Mouse (Mus musculus) macrophage (primary cell): ENCODE results near the gene 2010111I01Rik. TPM values are rescaled to one million over a fixed set of nuclear protein-coding genes. Genes with fewer than 3 reads are reported as not detected.

Experiments
- H3K27ac ChIP-seq: fragments of 350-480 bp; formaldehyde crosslinking; 2 replicates; pipeline ENCODE4 v1.9.0; 2021
- H3K36me3 ChIP-seq: fragments of 350-480 bp; formaldehyde crosslinking; 2 replicates; pipeline ENCODE4 v1.9.0; 2021; ENCODE audit errors: inconsistent target
- H3K4me3 ChIP-seq: fragments of 350-480 bp; formaldehyde crosslinking; 2 replicates; pipeline ENCODE4 v1.9.0; 2021; ENCODE audit errors: inconsistent target
- H3K79me2 ChIP-seq: fragments of 350-480 bp; formaldehyde crosslinking; 2 replicates; pipeline ENCODE4 v1.9.0; 2021; ENCODE audit errors: inconsistent target
- WGBS: methylation state at CpG from one replicate; pipeline ENCODE4 v1.1.7; 2026; ENCODE audit warnings: inconsistent platforms; ENCODE audit not compliant: missing documents; 5-methylcytosine and 5-hydroxymethylcytosine counted together
- polyA plus RNA-seq: library from polyadenylated mRNA; stranded (reverse); fragments of 250-400 nt; gene quantifications from 3 replicates; pipeline ENCODE4 v1.2.4, GENCODE M21; 2018; ENCODE audit warnings: inconsistent platforms

Gene 2010111I01Rik
- polyA plus RNA-seq, 1 experiment from 2014 or later: 59.3 TPM

DNA sequence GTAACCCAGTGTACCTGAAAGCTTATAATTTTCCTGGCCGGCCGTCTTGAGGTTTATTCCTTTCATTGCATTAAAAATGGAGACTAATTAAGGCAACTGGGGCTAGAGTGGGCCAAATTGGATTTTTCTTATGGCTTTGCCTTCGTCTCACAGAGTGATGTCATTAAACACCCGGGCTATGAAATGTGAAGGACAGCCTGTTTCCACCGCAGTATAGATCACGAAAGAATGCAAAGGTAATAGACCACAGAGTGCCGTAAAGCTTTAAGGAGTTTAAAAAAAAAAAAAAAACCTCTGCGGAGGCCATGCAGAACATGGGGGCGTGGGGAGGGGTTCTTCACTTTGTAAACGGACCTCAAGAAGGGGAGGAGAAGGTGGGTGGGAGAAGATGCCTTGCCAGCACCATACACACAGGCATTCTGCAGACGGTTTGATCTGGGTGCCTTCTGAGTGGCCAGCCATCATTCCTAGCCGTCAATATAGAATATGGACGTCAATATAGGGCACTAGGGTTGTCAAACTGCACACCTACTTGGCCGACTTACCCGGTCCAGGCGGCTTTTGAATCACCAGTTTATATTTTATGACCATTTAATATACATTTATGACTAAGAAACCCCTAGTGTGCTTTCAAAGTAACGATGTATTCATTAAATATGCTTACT, 23.2 kb upstream of the 2010111I01Rik start:
- Histone ChIP-seq H3K36me3 (no peaks in the 10 kb centered on the region), H3K79me2 (no peaks in the 10 kb centered on the region), H3K4me3 (no peak overlapping the region), H3K27ac (no peak overlapping the region)
- WGBS: 94% methylated on average over 17 of the region's 17 CpGs

DNA sequence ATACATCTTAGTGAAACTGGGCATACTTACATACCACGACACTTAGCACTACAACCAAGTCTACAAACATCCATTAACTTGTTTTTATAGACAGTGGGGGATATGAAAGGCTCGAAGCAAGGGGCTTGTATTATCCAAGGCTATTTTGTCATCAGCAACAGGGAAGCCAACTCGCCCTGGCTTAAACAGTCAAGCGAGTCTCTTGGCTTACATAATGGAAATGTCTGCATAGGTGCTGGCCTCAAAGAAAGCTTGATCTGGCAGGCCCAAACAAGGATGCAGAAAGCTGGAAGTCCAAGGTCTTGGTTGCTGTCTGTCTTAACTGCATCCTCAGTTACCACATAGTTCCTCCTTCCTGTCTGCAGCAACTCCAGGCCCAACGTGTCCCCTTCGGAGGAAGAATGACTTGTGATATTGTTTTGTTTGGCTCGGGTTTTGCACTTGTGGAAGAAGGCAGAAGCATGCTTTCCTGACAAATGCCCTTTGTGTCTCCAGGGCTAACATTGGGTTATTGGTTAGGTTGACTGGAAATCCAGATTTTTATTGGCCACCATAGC, 21.3 kb upstream of the 2010111I01Rik start:
- Histone ChIP-seq H3K36me3 (no peaks in the 10 kb centered on the region), H3K4me3 (no peak overlapping the region), H3K79me2 (no peaks in the 10 kb centered on the region), H3K27ac (no peak overlapping the region)
- 30% methylated on average over 7 of the region's 7 CpGs for WGBS

DNA sequence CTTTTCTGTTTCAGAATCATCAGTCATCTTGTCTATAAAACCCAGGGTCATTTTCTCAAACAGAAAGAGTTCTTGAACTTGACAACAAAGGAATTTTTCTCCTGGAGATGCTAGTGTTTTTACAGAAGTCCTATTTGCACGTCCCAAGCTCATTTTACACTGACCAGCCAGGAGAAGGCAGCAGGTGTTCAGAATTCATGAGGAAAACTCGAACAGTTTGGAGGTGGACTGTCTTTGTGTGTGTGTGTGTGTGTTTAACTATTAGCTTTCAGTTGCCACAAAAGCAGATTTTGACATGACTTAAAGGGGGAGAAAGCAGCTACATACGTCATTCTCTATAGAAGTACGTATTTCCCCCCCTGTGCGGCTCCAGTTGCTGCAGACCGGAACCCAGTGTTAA, 20.6 kb upstream of the 2010111I01Rik start:
- 69% methylated on average over 6 of the region's 6 CpGs for WGBS
- no peaks in the 10 kb centered on the region for H3K79me2 ChIP-seq
- H3K27ac ChIP-seq: no peak overlapping the region
- no peak overlapping the region for H3K4me3 ChIP-seq
- no peaks in the 10 kb centered on the region for H3K36me3 ChIP-seq

DNA sequence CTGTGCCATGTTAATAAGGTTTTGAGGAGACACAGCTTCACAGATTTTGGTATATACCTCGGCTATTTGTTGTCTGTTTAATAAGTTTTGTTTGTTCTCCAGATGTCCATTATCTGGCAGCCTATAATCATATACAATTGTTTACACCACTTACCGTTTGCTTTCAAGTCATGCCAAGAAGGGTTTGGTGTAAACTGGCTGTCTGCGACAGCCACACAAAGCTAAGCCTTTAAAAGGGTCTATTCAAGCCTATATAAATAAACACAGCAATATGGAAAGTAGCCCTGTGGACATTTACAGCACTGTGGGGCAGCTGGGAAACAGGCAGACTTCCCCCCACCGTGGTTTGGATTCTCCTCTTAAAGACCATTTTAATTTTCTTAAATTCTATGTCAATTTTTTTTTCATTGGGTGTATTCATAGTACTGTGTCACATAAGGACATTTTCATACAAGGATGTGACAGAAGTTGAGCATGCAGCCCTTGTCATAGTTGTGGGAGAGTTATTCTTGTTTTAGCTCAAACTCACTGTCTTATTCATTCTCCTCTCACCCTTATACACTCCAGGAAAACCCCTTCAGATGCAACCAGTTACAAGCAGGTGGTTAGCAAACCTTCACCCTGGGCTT, 15.0 kb upstream of the 2010111I01Rik start:
- Histone ChIP-seq H3K27ac (no peak overlapping the region), H3K36me3 (no peaks in the 10 kb centered on the region), H3K4me3 (no peak overlapping the region), H3K79me2 (no peaks in the 10 kb centered on the region)
- 80% methylated on average over 4 of the region's 4 CpGs for WGBS

DNA sequence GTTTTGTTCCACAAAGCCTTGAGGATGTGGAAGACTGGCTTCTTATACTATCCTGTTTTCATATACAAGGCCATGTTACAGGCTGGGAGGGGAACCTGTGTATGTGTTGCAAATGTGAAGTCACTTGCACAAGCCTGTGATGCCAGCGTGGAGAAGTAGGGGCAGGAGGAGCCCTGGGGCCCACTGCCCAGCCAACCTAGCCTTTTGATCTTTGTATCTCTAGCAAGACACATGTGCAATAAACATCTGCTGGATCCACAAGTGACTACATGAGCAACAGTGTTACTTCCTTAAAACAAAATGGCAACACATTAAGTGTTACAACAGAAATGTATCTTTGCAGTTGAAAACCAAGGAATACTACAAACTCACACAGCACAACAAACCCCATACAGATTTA, 13.1 kb upstream of the 2010111I01Rik start:
- Histone ChIP-seq H3K36me3 (no peaks in the 10 kb centered on the region), H3K27ac (no peak overlapping the region), H3K4me3 (no peak overlapping the region), H3K79me2 (no peaks in the 10 kb centered on the region)
- 27% methylated on average over 1 of the region's 1 CpGs for WGBS

DNA sequence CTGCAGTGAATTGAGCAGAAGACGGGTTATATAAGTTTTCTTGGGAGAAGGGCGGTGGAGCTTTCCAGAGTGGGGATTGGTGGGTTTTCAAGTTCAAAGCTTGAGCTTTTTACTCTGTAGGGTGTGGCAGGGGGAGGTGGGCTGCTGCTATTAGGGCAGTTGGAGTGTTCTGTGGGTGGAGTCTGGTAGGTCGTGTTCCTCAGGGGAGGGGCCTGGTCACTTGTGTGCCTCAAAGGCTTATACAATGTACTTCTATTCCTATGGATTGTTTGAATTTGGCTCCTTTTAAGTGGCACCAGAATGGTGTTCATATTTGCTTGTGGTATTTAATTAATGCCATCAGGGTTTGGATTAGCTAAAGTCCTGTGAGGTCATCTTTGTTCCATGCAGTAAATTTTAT, 12.6 kb upstream of the 2010111I01Rik start:
- Histone ChIP-seq H3K79me2 (no peaks in the 10 kb centered on the region), H3K27ac (no peak overlapping the region; the same call in 1 of the 2 replicates), H3K36me3 (no peaks in the 10 kb centered on the region), H3K4me3 (no peak overlapping the region)
- WGBS: 64% methylated on average over 3 of the region's 3 CpGs

DNA sequence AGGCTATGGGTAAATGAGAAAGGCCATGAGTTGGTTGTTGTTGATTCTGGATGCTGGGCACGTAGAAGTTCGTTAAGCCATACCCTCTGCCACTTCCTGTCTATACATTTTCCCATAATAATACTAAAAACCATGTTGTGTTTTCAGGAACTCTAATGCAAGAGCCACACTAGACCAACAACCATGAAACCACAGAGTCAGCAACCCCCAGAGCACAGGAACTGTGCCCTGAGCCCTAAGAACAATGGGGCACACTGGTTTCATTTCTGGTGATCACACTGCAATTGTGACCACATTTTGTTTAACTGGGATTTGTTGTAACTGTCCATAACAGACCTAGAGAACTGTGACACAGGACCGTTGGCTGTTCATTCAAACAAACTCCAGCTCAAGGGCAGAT, 12.1 kb upstream of the 2010111I01Rik start:
- no peaks in the 10 kb centered on the region for H3K79me2 ChIP-seq
- H3K36me3 ChIP-seq: no peaks in the 10 kb centered on the region
- 10% methylated on average over 3 of the region's 3 CpGs for WGBS
- peak overlapping the region; percentile 52 for H3K27ac ChIP-seq
- H3K4me3 ChIP-seq: no peak overlapping the region

DNA sequence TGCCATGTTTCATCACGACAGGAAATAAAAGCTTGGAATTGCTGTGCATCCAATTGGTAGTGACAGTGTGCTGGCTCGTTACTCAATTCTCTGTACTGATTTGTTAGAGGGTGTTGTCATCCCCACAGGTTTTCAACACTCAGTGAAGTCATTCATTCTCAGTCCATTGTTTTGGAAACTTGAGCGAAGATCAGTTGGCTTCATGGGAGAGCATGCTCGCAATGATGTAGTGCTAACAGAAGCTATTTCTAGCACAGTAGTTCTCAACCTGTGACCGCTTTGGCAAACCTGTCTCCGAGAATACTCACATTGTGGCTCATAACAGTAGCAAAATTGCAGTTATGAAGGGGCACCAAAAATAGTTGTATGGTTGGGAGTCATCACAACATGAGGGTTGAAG, 8.7 kb upstream of the 2010111I01Rik start:
- Histone ChIP-seq H3K36me3 (no peaks in the 10 kb centered on the region), H3K79me2 (no peaks in the 10 kb centered on the region), H3K4me3 (no peak overlapping the region), H3K27ac (no peak overlapping the region)
- 85% methylated on average over 6 of the region's 6 CpGs for WGBS

- Histone ChIP-seq H3K79me2 (no peaks in the 10 kb centered on the region), H3K27ac (no peak overlapping the region), H3K4me3 (no peak overlapping the region), H3K36me3 (no peaks in the 10 kb centered on the region)
- 6% methylated on average over 10 of the region's 10 CpGs for WGBS
Observed at GRCm38 (mm10) chr13:62956776-62957175, 7.9 kb upstream of the 2010111I01Rik start.

- Histone ChIP-seq H3K27ac (no peak overlapping the region), H3K36me3 (no peaks in the 10 kb centered on the region), H3K4me3 (no peak overlapping the region), H3K79me2 (peaks cover 12% of the 10 kb centered on the region; the same call in 1 of the 2 replicates)
- 33% methylated on average over 2 of the region's 2 CpGs for WGBS
Observed at GRCm38 (mm10) chr13:62963358-62963757, 1.3 kb upstream of the 2010111I01Rik start.

GRCm38 (mm10) chr13:62968223-62968622, 3.5 kb downstream of the 2010111I01Rik start:
- H3K27ac ChIP-seq: no peak overlapping the region
- peaks cover 33% of the 10 kb centered on the region; the same call in 1 of the 2 replicates for H3K79me2 ChIP-seq
- H3K36me3 ChIP-seq: no peaks in the 10 kb centered on the region
- 92% methylated on average over 12 of the region's 12 CpGs for WGBS
- H3K4me3 ChIP-seq: no peak overlapping the region

GRCm38 (mm10) chr13:62970515-62971269, 6.0 kb downstream of the 2010111I01Rik start:
- 77% methylated on average over 11 of the region's 11 CpGs for WGBS
- H3K4me3 ChIP-seq: no peak overlapping the region
- H3K36me3 ChIP-seq: no peaks in the 10 kb centered on the region
- no peak overlapping the region for H3K27ac ChIP-seq
- peaks cover 40% of the 10 kb centered on the region; the same call in 1 of the 2 replicates for H3K79me2 ChIP-seq

- Histone ChIP-seq H3K4me3 (no peak overlapping the region), H3K27ac (no peak overlapping the region), H3K36me3 (no peaks in the 10 kb centered on the region), H3K79me2 (peaks cover 37% of the 10 kb centered on the region; the same call in 1 of the 2 replicates)
- 91% methylated on average over 3 of the region's 3 CpGs for WGBS
Observed at GRCm38 (mm10) chr13:62972403-62972802, 7.7 kb downstream of the 2010111I01Rik start.

DNA sequence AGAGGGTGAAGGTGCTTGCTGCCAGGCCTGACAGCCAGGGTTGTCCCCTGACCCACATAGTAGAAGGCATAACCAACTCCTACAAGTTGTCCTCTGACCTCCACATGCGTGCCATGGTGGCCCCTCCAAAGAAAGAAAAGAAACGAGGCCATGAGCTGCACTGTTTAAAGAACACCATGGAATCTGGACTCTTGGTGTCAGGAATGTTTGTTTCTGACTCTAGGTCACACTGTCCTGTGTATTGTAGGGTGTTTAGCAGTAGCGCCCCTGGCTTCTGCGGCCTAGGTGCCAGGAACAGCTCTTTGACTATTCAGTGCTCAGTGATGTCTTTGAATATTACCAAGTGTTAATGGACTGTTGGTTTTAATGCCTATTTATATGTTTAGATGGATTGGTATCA, 8.4 kb downstream of the 2010111I01Rik start:
- Histone ChIP-seq H3K4me3 (no peak overlapping the region), H3K27ac (no peak overlapping the region), H3K36me3 (no peaks in the 10 kb centered on the region), H3K79me2 (peaks cover 30% of the 10 kb centered on the region; the same call in 1 of the 2 replicates)
- WGBS: 100% methylated on average over 3 of the region's 4 CpGs

GRCm38 (mm10) chr13:62978104-62978503, 13.4 kb downstream of the 2010111I01Rik start:
- no peak overlapping the region for H3K27ac ChIP-seq
- H3K36me3 ChIP-seq: no peaks in the 10 kb centered on the region
- no peak overlapping the region for H3K4me3 ChIP-seq
- H3K79me2 ChIP-seq: peaks cover 8% of the 10 kb centered on the region; the same call in 1 of the 2 replicates
